Mouse (Mus musculus) forebrain, embryonic 12.5 days (tissue): Measurements from ENCODE around the gene Isg20l2. TPM values are rescaled to one million over a fixed set of nuclear protein-coding genes. Genes with fewer than 3 reads are reported as not detected.

ENCODE experiments used
- ATAC-seq: fragments of 200-750 bp; cut with Nextera tagmentation; 2 replicates; pipeline ENCODE4 v1.8.0; 2017; ENCODE audit warnings: moderate TSS enrichment; ENCODE audit not compliant: low FRiP score
- H3K27ac ChIP-seq: fragments of 300-500 bp; sonication (generic); 2 replicates; pipeline ENCODE4 v1.5.1; 2016; ENCODE audit warnings: mild to moderate bottlenecking
- H3K27me3 ChIP-seq: fragments of 300-500 bp; sonication (generic); 2 replicates; pipeline ENCODE4 v1.6.1; 2016; ENCODE audit warnings: mild to moderate bottlenecking
- H3K36me3 ChIP-seq: fragments of 300-500 bp; sonication (generic); replicated peaks from 2 replicates; pipeline ENCODE4 v1.6.1; 2016; ENCODE audit warnings: mild to moderate bottlenecking
- H3K4me1 ChIP-seq: fragments of 300-500 bp; sonication (generic); 2 replicates; pipeline ENCODE4 v1.6.1; 2016
- H3K4me2 ChIP-seq: fragments of 300-500 bp; sonication (generic); 2 replicates; pipeline ENCODE4 v1.6.1; 2016; ENCODE audit warnings: mild to moderate bottlenecking, moderate library complexity
- H3K4me3 ChIP-seq: fragments of 300-500 bp; sonication (generic); replicated peaks from 2 replicates; pipeline ENCODE4 v1.5.1; 2016; ENCODE audit warnings: mild to moderate bottlenecking
- H3K9ac ChIP-seq: fragments of 300-500 bp; sonication (generic); 2 replicates; pipeline ENCODE4 v1.6.1; 2016; ENCODE audit warnings: mild to moderate bottlenecking
- H3K9me3 ChIP-seq: fragments of 300-500 bp; sonication (generic); 2 replicates; pipeline ENCODE4 v1.6.1; 2016
- WGBS: fragments of 180-500 bp; shearing (Covaris S2); methylation state at CpG from one replicate; pipeline ENCODE4 v1.1.7; 2016; 5-methylcytosine and 5-hydroxymethylcytosine counted together
- polyA plus RNA-seq: library from polyadenylated mRNA; unstranded; fragments of >200 nt; fragmentation: Nextera tagmentation; extraction: Ambion mirVana; gene quantifications from 2 replicates; pipeline ENCODE4 v1.2.1, GENCODE M21; 2016

Isg20l2 gene
- polyA plus RNA-seq, 1 experiment from 2014 or later, result 80.5 TPM

DNA sequence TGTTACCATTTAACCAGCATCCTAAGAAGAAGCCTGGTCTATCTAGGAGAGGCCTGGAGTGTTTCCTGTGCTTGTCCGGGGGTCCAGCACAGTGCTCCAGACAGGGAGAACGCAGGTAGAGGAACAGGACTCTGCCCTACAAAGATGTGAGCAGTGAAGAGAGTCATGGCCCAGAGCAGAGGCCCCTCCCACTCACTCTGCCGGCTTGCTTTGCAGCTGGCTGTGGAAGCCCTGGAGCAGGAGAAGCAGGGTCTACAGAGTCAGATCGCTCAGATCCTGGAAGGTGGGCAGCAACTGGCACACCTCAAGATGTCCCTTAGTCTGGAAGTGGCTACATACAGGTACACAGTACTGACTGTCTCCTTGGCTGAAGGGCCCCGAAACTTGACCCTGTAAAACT lies 42.7 kb downstream of the Isg20l2 start:
- Histone ChIP-seq H3K4me3 (peak overlapping the region; percentile 75), H3K9me3 (no peaks in the 10 kb centered on the region), H3K27ac (peak overlapping the region; percentile 94), H3K4me2 (peak overlapping the region; percentile 83), H3K27me3 (no peaks in the 10 kb centered on the region), H3K4me1 (peaks cover 61% of the 10 kb centered on the region), H3K9ac (peak overlapping the region; percentile 92), H3K36me3 (peaks cover 26% of the 10 kb centered on the region)
- ATAC-seq, result no peak
- 14% methylated on average over 5 of the region's 5 CpGs for WGBS

GRCm38 (mm10) chr3:87973593-87974380 lies 43.7 kb downstream of the Isg20l2 start:
- H3K9ac ChIP-seq, result peak overlapping the region; percentile 92
- WGBS, result 9% methylated on average over 14 of the region's 14 CpGs
- no peaks in the 10 kb centered on the region for H3K27me3 ChIP-seq
- H3K4me1 ChIP-seq, result peaks cover 68% of the 10 kb centered on the region
- peak overlapping the region; percentile 75 for H3K4me3 ChIP-seq
- H3K9me3 ChIP-seq, result no peaks in the 10 kb centered on the region
- peak; percentile 18 for ATAC-seq
- peak overlapping the region; percentile 94 for H3K27ac ChIP-seq
- H3K4me2 ChIP-seq, result peak overlapping the region; percentile 83
- H3K36me3 ChIP-seq, result peaks cover 36% of the 10 kb centered on the region

DNA sequence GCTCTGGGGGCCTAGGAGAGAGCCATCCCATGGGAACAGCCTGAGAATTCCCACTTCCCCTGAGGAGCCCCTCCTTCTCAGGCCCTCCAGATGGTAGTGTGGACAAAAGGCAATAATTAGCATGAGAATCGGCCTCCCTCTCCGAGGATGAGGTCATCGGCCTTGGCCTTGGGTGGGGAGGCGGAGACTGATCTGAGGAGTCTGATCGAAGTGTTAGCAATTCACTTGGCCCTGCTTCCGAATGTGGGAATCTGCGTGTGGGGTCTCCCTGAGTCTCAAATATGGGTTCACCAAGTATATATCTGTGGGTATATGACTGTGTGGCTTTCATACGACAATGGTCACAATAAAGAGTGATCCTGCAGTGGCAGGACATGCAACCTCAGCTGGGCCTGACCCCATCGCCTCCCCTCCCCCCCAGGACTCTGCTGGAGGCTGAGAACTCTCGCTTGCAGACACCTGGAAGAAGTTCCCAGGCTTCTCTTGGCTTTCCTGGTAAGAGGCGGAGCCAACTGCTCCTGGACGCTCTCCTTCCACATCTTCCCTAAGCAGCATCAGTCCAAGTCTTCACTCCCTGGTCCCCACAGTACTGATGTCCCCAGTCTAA lies 44.4 kb downstream of the Isg20l2 start:
- 3% methylated on average over 12 of the region's 12 CpGs for WGBS
- peaks cover 73% of the 10 kb centered on the region for H3K4me1 ChIP-seq
- peaks cover 43% of the 10 kb centered on the region for H3K36me3 ChIP-seq
- H3K27ac ChIP-seq, result peak overlapping the region; percentile 94
- H3K4me3 ChIP-seq, result peak overlapping the region; percentile 75
- H3K9ac ChIP-seq, result peak overlapping the region; percentile 92
- no peaks in the 10 kb centered on the region for H3K27me3 ChIP-seq
- peak overlapping the region; percentile 83 for H3K4me2 ChIP-seq
- ATAC-seq, result peak; percentile 82
- H3K9me3 ChIP-seq, result no peaks in the 10 kb centered on the region

GRCm38 (mm10) chr3:87979493-87979892 lies 49.4 kb downstream of the Isg20l2 start:
- H3K4me1 ChIP-seq, result peaks cover 80% of the 10 kb centered on the region
- H3K9me3 ChIP-seq, result no peaks in the 10 kb centered on the region
- no peak overlapping the region for H3K4me2 ChIP-seq
- WGBS, result 82% methylated on average over 5 of the region's 5 CpGs
- no peak for ATAC-seq
- no peak overlapping the region for H3K4me3 ChIP-seq
- no peak overlapping the region for H3K9ac ChIP-seq
- peaks cover 47% of the 10 kb centered on the region for H3K36me3 ChIP-seq
- no peaks in the 10 kb centered on the region for H3K27me3 ChIP-seq
- 0 out of 2 replicates have a peak overlapping the region, but pooled peaks have one; percentile 61 for H3K27ac ChIP-seq

DNA sequence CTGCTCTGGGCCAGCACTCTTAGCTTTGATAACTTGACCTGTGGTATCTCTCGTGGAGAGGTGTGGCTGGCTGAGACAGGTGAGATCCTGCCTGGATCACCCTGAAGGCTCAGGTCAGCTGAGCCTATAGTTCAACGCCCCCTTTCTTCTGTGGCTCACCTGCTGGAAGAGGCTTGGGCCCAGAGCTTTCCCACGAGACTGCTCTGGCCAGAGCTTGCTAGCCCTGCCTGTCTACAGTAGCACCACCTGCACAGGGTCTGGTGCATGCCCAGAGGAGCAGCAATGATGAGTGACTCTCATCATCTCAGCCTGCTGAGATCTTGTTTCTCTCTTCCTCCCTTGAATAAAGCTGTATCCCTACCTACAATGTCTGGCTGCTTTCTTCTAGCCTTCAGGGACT lies 50.0 kb downstream of the Isg20l2 start:
- no peak overlapping the region for H3K4me2 ChIP-seq
- H3K27me3 ChIP-seq, result no peaks in the 10 kb centered on the region
- H3K9ac ChIP-seq, result no peak overlapping the region
- H3K27ac ChIP-seq, result peak overlapping the region; percentile 56
- no peaks in the 10 kb centered on the region for H3K9me3 ChIP-seq
- 67% methylated on average over 3 of the region's 3 CpGs for WGBS
- H3K4me1 ChIP-seq, result peaks cover 80% of the 10 kb centered on the region
- ATAC-seq, result no peak
- no peak overlapping the region for H3K4me3 ChIP-seq
- peaks cover 47% of the 10 kb centered on the region for H3K36me3 ChIP-seq

GRCm38 (mm10) chr3:87980728-87981127 lies 50.6 kb downstream of the Isg20l2 start:
- H3K9ac ChIP-seq, result no peak overlapping the region
- H3K36me3 ChIP-seq, result peaks cover 41% of the 10 kb centered on the region
- no peak for ATAC-seq
- H3K27me3 ChIP-seq, result no peaks in the 10 kb centered on the region; the same call in 1 of the 2 replicates
- 63% methylated on average over 5 of the region's 5 CpGs for WGBS
- peaks cover 81% of the 10 kb centered on the region for H3K4me1 ChIP-seq
- no peaks in the 10 kb centered on the region for H3K9me3 ChIP-seq
- H3K4me3 ChIP-seq, result no peak overlapping the region
- peak overlapping the region; percentile 56 for H3K27ac ChIP-seq
- no peak overlapping the region for H3K4me2 ChIP-seq

GRCm38 (mm10) chr3:87981214-87981760 lies 51.2 kb downstream of the Isg20l2 start:
- 83% methylated on average over 6 of the region's 6 CpGs for WGBS
- no peak overlapping the region for H3K4me3 ChIP-seq
- peaks cover 36% of the 10 kb centered on the region for H3K36me3 ChIP-seq
- no peak overlapping the region for H3K9ac ChIP-seq
- H3K9me3 ChIP-seq, result no peaks in the 10 kb centered on the region
- ATAC-seq, result no peak
- peaks cover 86% of the 10 kb centered on the region for H3K4me1 ChIP-seq
- peak overlapping the region; percentile 88 for H3K27ac ChIP-seq
- H3K4me2 ChIP-seq, result no peak overlapping the region
- no peaks in the 10 kb centered on the region; the same call in 1 of the 2 replicates for H3K27me3 ChIP-seq

DNA sequence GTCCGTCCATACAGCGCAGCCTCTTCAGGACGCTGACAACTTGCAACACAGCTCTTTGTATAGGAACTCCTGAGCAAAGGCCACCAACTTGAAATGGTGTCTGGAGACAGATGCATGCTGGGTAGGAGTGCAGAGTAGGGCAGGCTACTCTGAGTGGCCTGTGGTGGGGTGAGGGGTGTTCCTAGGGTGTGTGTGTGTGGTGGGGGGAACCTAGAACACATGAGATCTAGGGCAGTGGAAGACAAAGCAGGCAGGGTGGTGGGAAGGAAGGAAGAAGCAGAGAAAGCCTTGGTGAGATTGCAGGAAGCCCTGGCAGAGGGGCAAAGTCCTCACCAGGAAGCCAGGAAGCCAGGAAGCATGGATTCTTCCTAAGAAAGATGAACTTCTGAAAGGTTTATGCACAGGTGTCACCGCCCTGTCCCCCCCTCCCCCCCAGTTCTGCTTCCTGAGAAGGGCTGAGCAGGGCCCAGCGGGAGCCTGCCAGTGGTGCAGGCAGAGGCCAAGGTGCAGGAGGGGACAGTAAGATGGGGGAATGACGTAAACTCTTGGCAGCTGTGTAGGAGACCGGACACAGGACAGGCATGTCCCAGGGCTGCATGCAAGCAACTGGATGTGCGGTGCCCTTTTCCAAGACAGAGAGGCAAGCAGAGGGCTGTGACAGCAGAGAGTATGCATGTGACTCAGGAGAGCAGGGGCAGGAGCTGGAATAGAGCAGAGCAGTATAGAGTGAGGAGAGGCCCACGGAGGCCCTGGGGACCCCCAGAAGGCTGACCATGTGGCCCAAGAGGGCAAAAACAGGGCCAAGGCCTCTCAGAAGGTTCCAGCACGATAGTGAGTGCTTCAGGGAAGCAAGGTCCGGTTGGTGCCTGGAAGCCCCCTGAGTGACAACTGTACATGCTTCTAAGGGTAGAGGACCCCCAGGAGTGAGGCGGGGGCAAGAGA lies 52.1 kb downstream of the Isg20l2 start:
- Histone ChIP-seq H3K36me3 (peaks cover 27% of the 10 kb centered on the region), H3K4me3 (no peak overlapping the region), H3K9me3 (no peaks in the 10 kb centered on the region), H3K9ac (peak overlapping the region; percentile 50), H3K4me1 (peaks cover 92% of the 10 kb centered on the region), H3K4me2 (peak overlapping the region; percentile 41; the same call in 1 of the 2 replicates), H3K27ac (peak overlapping the region; percentile 88), H3K27me3 (no peaks in the 10 kb centered on the region; the same call in 1 of the 2 replicates)
- WGBS, result 34% methylated on average over 12 of the region's 12 CpGs
- ATAC-seq, result no peak

DNA sequence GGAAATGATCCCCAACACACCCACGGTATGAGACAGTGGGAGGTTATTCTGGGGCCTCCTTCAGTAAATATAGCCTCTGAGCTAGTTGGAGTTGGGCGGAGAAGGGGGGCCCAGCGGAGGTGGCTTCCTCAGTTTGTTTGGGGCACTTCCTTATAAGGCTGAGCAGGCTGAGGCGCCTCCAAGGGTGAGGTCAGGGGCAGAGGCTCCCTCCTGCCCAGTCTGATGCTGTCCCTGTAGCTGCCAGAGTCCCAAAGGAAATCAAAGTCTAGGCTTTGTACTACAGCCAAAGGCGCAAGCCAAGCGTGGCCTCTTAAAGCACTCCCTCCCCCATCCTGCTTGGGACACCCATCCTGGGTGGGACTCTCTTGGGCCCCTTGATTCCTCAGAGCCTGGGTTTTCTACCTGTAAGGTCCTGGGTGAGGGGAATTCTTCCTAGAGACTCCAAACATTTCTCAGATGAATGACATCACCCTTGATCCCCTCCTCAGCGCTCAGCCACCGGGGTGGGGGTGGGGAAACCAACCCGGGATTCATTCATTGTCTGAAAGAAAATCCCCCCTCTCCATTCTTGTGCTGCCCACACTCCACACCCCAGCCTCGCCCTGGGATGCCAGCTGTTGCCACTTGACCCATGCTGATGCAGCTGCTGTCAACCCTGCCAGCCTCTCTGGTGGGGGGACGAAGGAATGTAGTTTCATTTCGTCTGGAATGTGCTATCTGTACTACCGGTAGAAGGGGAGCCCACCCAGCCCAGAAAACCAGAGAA lies 52.9 kb downstream of the Isg20l2 start:
- peak; percentile 16 for ATAC-seq
- 3% methylated on average over 13 of the region's 13 CpGs for whole genome bisulfite sequencing
- Histone ChIP-seq H3K4me1 (peaks cover 93% of the 10 kb centered on the region), H3K27ac (peak overlapping the region; percentile 88), H3K27me3 (no peaks in the 10 kb centered on the region; the same call in 1 of the 2 replicates), H3K4me3 (peak overlapping the region; percentile 5; the same call in 1 of the 2 replicates), H3K9ac (peak overlapping the region; percentile 50), H3K9me3 (no peaks in the 10 kb centered on the region), H3K36me3 (peaks cover 19% of the 10 kb centered on the region), H3K4me2 (peak overlapping the region; percentile 41)

DNA sequence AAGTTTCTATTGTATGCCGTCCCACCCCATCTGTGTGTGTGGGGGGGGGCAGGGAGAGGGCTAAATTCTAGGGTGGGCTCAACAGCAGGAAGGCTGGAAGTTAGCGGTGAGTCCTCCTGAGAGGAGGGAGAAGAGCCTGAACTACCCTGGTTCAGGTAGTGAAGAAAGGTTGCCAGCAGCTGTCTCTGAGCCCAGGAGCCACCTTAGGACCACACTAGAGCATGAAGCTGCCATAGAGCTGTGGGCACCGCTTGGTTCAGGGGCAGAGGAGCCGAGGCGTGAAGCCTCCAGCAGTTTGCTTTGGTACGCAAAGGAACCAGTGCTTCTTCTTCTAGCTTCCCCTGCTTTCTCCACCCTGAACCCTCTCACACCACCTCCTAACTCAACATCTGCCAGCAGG lies 53.5 kb downstream of the Isg20l2 start:
- Histone ChIP-seq H3K27me3 (peaks cover 3% of the 10 kb centered on the region; the same call in 1 of the 2 replicates), H3K9ac (peak overlapping the region; percentile 42), H3K9me3 (no peaks in the 10 kb centered on the region), H3K36me3 (peaks cover 12% of the 10 kb centered on the region), H3K4me2 (peak overlapping the region; percentile 41), H3K27ac (peak overlapping the region; percentile 88), H3K4me1 (peaks cover 95% of the 10 kb centered on the region), H3K4me3 (no peak overlapping the region)
- 46% methylated on average over 6 of the region's 6 CpGs for WGBS
- ATAC-seq, result no peak

DNA sequence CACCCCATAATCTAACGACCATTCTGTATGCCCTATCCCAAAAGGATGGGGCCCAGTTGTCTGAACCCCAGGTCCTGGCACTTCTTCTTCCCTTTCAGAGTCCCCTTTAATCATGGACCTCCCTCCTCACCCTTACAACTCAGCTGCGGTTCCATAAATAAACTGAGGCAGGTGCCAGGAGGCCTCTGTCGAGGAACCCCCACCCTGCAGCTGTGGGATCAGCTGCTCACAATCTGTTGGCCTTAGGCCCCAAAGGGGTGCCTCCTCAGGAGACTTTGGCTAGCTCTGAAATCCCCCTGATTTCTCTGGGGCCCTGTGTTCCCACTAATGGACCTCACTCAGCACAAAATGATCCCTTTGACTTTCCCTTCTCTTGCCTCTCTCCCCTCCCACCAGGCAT lies 54.0 kb downstream of the Isg20l2 start:
- peaks cover 8% of the 10 kb centered on the region for H3K36me3 ChIP-seq
- no peak overlapping the region for H3K9ac ChIP-seq
- H3K4me2 ChIP-seq, result no peak overlapping the region; the same call in 1 of the 2 replicates
- H3K4me1 ChIP-seq, result peaks cover 91% of the 10 kb centered on the region
- peak overlapping the region; percentile 88; the same call in 1 of the 2 replicates for H3K27ac ChIP-seq
- H3K4me3 ChIP-seq, result no peak overlapping the region
- H3K9me3 ChIP-seq, result no peaks in the 10 kb centered on the region
- no peak for ATAC-seq
- 52% methylated on average over 3 of the region's 3 CpGs for WGBS
- H3K27me3 ChIP-seq, result peaks cover 8% of the 10 kb centered on the region
